Mouse (Mus musculus) limb, embryonic 15.5 days (tissue): Measurements from ENCODE around the gene Gas6. TPM values are rescaled to one million over a fixed set of nuclear protein-coding genes. Genes with fewer than 3 reads are reported as not detected.

Source experiments
- ATAC-seq: fragments of 200-750 bp; cut with Nextera tagmentation; 2 replicates; pipeline ENCODE4 v1.8.0; 2017; ENCODE audit warnings: low read depth, moderate TSS enrichment; ENCODE audit not compliant: insufficient number of reproducible peaks, low FRiP score, low TSS enrichment
- H3K27ac ChIP-seq: fragments of 300-500 bp; sonication (generic); 2 replicates; pipeline ENCODE4 v1.5.1; 2015; ENCODE audit warnings: moderate library complexity, mild to moderate bottlenecking, inconsistent platforms
- H3K27me3 ChIP-seq: fragments of 300-500 bp; sonication (generic); 2 replicates; pipeline ENCODE4 v1.6.1; 2015; ENCODE audit warnings: inconsistent platforms
- H3K36me3 ChIP-seq: fragments of 300-500 bp; sonication (generic); 2 replicates; pipeline ENCODE4 v1.6.1; 2015; ENCODE audit warnings: inconsistent platforms
- H3K4me1 ChIP-seq: fragments of 300-500 bp; sonication (generic); 2 replicates; pipeline ENCODE4 v1.6.1; 2015; ENCODE audit warnings: inconsistent platforms
- H3K4me2 ChIP-seq: fragments of 300-500 bp; sonication (generic); 2 replicates; pipeline ENCODE4 v1.6.1; 2015; ENCODE audit warnings: mild to moderate bottlenecking, inconsistent platforms
- H3K4me3 ChIP-seq: fragments of 300-500 bp; sonication (generic); 2 replicates; pipeline ENCODE4 v1.5.1; 2015; ENCODE audit warnings: mild to moderate bottlenecking, inconsistent platforms
- H3K9ac ChIP-seq: fragments of 300-500 bp; sonication (generic); 2 replicates; pipeline ENCODE4 v1.6.1; 2015; ENCODE audit warnings: inconsistent platforms
- H3K9me3 ChIP-seq: fragments of 300-500 bp; sonication (generic); 2 replicates; pipeline ENCODE4 v1.6.1; 2016; ENCODE audit warnings: inconsistent platforms
- WGBS: fragments of 180-500 bp; shearing (Covaris S2); methylation state at CpG from one replicate; pipeline ENCODE4 v1.1.7; 2015; 5-methylcytosine and 5-hydroxymethylcytosine counted together
- polyA plus RNA-seq: library from polyadenylated mRNA; unstranded; fragments of >200 nt; fragmentation: Nextera tagmentation; extraction: Ambion mirVana; gene quantifications from 2 replicates; pipeline ENCODE4 v1.2.1, GENCODE M21; 2015

The Gas6 gene
- polyA plus RNA-seq, 1 experiment from 2014 or later: 69.4 TPM

DNA sequence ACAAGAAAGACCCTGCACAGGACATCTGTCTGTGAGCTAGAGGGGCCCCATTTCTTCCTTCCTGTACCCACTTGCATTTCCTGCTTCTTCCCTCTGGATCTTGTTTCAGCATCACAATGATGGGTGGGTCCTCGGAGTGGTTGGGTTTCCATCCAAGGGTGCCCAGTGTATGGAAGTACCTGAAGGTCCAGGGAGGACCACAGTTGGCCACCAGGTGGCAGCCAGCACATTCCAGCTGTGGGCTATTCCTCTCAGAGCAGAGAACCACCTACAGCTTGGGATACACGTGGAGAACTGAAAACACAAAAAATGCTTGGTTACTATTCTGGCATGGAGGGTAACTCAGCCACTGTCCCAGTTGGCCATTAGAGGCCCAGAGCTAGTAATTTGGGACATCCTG lies 39.0 kb downstream of the Gas6 start:
- Histone ChIP-seq H3K4me2 (no peak overlapping the region), H3K9ac (no peak overlapping the region), H3K9me3 (no peaks in the 10 kb centered on the region), H3K36me3 (no peaks in the 10 kb centered on the region), H3K4me3 (no peak overlapping the region), H3K27me3 (no peaks in the 10 kb centered on the region), H3K27ac (no peak overlapping the region), H3K4me1 (peaks cover 6% of the 10 kb centered on the region; the same call in 1 of the 2 replicates)
- WGBS: 32% methylated on average over 2 of the region's 2 CpGs
- no peak for ATAC-seq

DNA sequence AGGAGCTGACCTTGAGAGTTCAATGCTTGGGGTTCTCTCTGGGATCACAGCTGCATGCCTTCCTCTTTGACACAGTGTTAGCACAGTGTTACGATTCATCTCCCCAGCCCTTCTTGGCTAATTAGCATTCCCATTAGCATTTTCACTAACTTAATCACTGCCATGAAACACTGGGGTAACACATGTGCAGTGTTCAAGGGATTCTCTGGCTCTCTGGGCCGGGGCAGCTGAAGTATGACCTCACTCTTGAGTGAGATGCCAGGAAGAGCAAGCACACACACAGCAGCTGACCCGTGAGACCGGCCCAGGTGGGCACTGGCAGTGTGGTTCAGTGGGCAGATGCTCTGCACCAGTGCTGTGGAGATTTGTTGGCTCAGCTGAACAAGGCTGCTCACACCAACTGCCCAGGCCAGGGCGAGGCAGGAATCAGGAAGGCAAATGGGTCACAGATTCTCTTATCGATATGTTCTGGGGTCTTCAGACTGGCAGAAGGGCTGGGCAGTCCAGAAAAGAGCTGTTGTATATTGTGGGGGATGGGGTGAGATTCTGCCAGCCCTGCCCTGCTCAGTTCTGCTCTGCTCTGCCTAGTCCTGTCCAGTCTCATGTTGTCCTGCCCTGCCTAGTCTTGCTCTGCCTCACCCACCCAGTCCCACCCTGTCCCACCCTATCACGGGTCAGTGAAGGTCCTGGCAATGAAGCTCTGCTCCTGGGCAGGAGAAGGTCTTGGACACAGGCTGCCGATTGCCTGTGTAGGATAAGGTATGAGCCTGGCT lies 39.8 kb downstream of the Gas6 start:
- no peaks in the 10 kb centered on the region for H3K27me3 ChIP-seq
- no peak overlapping the region for H3K4me2 ChIP-seq
- no peaks in the 10 kb centered on the region for H3K36me3 ChIP-seq
- WGBS: 72% methylated on average over 8 of the region's 8 CpGs
- ATAC-seq: no peak
- no peak overlapping the region for H3K4me3 ChIP-seq
- no peak overlapping the region for H3K9ac ChIP-seq
- no peaks in the 10 kb centered on the region for H3K9me3 ChIP-seq
- no peak overlapping the region for H3K27ac ChIP-seq
- peaks cover 6% of the 10 kb centered on the region; the same call in 1 of the 2 replicates for H3K4me1 ChIP-seq

DNA sequence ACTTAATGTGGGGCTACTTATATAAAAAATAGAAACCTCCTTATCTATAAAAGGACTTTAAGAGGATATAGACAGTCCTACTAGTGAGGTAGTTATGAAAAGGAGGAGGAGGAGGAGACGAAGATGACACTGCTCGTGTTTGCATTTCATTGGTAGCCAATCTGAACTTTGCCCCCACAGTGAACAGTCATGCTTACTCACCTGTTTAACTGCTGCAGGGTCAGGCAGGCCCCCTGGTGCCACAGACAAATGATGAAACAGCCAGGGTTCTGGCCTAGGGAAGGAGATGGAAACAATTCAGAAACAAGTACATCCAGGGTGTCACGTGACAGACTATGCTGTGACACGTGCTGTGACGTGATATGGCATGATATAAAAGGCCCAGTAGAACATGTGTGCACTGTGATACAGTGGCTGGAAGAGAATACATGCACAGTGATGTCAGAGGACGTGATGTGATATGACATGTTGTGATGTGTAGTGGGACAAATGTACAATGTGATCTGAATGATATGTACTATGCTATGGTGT lies 42.5 kb downstream of the Gas6 start:
- no peaks in the 10 kb centered on the region for H3K36me3 ChIP-seq
- no peak for ATAC-seq
- no peaks in the 10 kb centered on the region for H3K9me3 ChIP-seq

DNA sequence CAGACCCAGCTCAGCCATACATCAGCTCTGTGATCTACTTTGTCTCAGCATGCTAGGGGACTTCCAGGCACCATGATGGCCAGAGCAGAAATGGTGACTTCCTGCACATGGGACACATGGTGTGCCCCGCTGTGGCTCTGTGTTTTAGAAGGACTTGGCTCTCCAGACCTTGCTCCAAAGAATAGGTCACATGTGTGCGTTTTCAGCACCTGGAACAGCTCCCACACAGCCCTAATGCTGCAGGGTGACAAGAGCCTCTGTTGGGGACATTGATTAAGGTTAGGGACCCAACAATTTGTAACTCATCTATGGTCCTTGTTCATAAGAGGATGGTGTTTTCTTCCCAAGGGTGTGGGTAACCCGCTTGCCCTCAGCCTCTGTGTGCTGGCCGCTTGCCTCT lies 46.1 kb downstream of the Gas6 start:
- H3K9ac ChIP-seq: no peak overlapping the region
- no peak overlapping the region for H3K4me2 ChIP-seq
- 52% methylated on average over 4 of the region's 4 CpGs for WGBS
- H3K27me3 ChIP-seq: no peaks in the 10 kb centered on the region
- H3K4me3 ChIP-seq: no peak overlapping the region
- H3K36me3 ChIP-seq: no peaks in the 10 kb centered on the region
- no peaks in the 10 kb centered on the region for H3K9me3 ChIP-seq
- no peak overlapping the region for H3K27ac ChIP-seq
- H3K4me1 ChIP-seq: no peaks in the 10 kb centered on the region
- no peak for ATAC-seq

More for the DNA sequence above, 42.5 kb downstream of the Gas6 start:
- H3K4me3 ChIP-seq: no peak overlapping the region
- H3K4me1 ChIP-seq: peaks cover 6% of the 10 kb centered on the region; the same call in 1 of the 2 replicates
- H3K27me3 ChIP-seq: no peaks in the 10 kb centered on the region
- H3K9ac ChIP-seq: no peak overlapping the region
- no peak overlapping the region for H3K27ac ChIP-seq
- 72% methylated on average over 6 of the region's 6 CpGs for WGBS
- no peak overlapping the region for H3K4me2 ChIP-seq

DNA sequence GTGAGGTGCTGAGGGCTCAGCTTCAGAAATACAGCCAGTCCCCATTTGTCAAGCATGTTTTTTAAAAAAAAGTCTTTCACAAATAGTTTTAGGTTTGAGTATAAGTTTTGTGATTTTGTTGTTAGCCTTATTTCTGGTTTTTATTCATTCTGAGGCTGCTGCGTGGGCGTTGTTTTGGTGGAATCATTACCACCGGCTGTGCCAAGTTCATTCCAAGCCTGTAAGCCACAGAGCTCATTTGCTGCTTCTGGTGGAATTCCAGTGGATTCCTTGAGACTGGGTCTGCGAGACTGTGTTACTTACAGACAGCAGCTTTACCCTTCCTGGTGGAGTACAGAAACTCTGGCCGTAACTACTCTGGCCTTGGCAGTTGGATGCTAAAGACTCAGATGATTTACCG lies 47.8 kb downstream of the Gas6 start:
- Histone ChIP-seq H3K27ac (no peak overlapping the region), H3K36me3 (no peaks in the 10 kb centered on the region), H3K9ac (no peak overlapping the region), H3K4me1 (no peaks in the 10 kb centered on the region), H3K4me3 (no peak overlapping the region), H3K27me3 (no peaks in the 10 kb centered on the region), H3K4me2 (no peak overlapping the region), H3K9me3 (no peaks in the 10 kb centered on the region)
- WGBS: 78% methylated on average over 6 of the region's 6 CpGs
- ATAC-seq: no peak

DNA sequence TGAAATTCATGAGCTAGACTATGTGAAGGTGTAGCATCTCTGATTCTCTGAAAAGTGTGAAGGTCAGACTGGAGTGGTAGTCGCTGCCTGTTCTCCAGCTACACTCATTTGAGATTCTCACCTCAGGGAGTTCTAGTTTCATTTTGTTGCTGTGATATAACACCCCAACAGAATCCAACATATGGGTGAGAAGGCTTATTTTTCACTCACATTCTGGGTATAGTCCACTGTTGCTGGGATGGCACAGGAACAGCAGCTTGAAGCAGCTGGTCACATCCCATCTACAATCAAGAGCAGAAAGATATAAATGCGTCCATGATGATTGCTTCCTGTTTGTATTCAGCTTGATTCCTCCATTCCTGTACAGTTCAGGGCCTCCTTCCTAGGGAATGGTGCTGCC lies 52.1 kb downstream of the Gas6 start:
- Histone ChIP-seq H3K4me1 (no peaks in the 10 kb centered on the region), H3K36me3 (no peaks in the 10 kb centered on the region), H3K4me2 (no peak overlapping the region), H3K27me3 (peaks cover under 1% of the 10 kb centered on the region; the same call in 1 of the 2 replicates), H3K9me3 (no peaks in the 10 kb centered on the region), H3K9ac (no peak overlapping the region), H3K27ac (no peak overlapping the region), H3K4me3 (no peak overlapping the region)
- WGBS: 89% methylated on average over 2 of the region's 2 CpGs
- no peak for ATAC-seq

DNA sequence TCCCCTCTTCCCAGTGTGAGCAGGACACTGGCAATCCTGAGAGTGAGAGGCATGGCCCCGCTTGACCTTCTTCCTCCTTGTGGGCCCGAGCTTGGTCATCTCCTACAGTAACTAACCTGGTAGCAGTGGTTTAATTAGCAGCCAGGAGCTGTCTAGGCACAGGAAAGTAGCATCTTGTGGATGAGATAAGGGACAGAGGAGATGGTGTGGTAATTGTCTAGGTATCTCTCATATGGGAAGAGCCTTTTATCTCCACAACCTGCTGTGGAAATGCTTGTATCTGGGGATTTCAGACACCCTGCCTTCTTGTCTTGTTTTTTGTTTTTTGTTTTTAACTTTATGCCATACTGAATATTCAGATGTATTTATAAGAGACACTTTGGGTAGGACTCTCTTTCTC lies 56.8 kb downstream of the Gas6 start:
- no peaks in the 10 kb centered on the region for H3K36me3 ChIP-seq
- no peak overlapping the region for H3K4me2 ChIP-seq
- H3K4me1 ChIP-seq: 0 out of 2 replicates have a peak, but pooled peaks cover 3% of the 10 kb centered on the region
- no peak for ATAC-seq
- no peak overlapping the region for H3K9ac ChIP-seq
- peaks cover 37% of the 10 kb centered on the region for H3K27me3 ChIP-seq
- H3K9me3 ChIP-seq: no peaks in the 10 kb centered on the region
- H3K4me3 ChIP-seq: no peak overlapping the region
- WGBS: 79% methylated on average over 2 of the region's 2 CpGs
- H3K27ac ChIP-seq: no peak overlapping the region

DNA sequence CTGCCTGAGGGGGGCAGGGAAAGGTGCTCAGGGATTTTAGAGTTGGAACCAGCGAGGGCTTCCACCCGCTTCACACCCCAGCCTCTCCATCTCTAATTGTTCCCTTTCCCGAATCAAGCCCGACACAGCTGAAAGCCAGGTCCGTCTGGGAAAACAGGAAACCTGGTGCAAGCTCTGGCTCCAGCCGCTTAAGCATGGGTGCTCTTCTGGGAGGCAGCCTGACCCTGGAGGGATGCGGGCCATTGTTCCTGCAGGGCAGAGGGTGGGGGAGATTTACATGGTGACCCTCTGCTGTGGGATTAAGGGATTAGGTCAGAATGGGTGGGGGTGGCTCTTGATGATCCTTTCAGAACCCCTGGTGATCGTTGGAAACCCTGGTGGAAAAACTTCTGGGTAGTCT lies 58.2 kb downstream of the Gas6 start:
- H3K27ac ChIP-seq: no peak overlapping the region
- no peaks in the 10 kb centered on the region for H3K9me3 ChIP-seq
- H3K36me3 ChIP-seq: no peaks in the 10 kb centered on the region
- H3K9ac ChIP-seq: no peak overlapping the region
- WGBS: 15% methylated on average over 8 of the region's 8 CpGs
- H3K27me3 ChIP-seq: peaks cover 37% of the 10 kb centered on the region
- 0 out of 2 replicates have a peak, but pooled peaks cover 3% of the 10 kb centered on the region for H3K4me1 ChIP-seq
- no peak overlapping the region for H3K4me3 ChIP-seq
- no peak overlapping the region for H3K4me2 ChIP-seq
- ATAC-seq: no peak

DNA sequence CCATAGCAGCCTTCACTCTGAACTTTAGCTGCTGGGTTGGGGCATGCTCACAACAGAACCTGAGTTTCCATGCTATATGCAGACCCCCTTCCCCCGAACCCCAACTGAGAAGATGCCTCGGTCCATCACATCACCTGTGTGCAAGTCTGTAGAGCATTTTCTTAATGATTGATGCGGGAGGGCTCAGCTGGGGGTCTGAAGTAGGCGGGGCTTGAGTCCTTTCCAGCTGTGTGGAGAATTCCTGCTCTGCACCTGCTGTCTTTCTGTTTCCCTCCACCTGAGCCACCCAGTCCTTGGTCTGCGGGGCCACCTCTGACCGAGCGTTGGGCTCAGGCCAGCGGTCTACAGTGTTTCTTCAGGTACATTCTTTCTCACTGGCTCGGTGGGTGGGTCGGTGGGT lies 59.4 kb downstream of the Gas6 start, which contains the start of gene Tmem255b:
TSS of gene Tmem255b (plus strand) at position 301 of the 400 bp plus-strand sequence.
- no peaks in the 10 kb centered on the region for H3K9me3 ChIP-seq
- H3K4me2 ChIP-seq: no peak within 1 kb of the TSS
- H3K9ac ChIP-seq: no peak within 1 kb of the TSS
- H3K27me3 ChIP-seq: peaks cover 37% of the 10 kb centered on the region
- 20% methylated on average over 10 of the region's 10 CpGs for WGBS
- H3K4me1 ChIP-seq: peaks cover 8% of the 10 kb centered on the region
- H3K4me3 ChIP-seq: no peak within 1 kb of the TSS
- ATAC-seq: no peak
- no peaks in the 10 kb centered on the region for H3K36me3 ChIP-seq
- H3K27ac ChIP-seq: no peak within 1 kb of the TSS

DNA sequence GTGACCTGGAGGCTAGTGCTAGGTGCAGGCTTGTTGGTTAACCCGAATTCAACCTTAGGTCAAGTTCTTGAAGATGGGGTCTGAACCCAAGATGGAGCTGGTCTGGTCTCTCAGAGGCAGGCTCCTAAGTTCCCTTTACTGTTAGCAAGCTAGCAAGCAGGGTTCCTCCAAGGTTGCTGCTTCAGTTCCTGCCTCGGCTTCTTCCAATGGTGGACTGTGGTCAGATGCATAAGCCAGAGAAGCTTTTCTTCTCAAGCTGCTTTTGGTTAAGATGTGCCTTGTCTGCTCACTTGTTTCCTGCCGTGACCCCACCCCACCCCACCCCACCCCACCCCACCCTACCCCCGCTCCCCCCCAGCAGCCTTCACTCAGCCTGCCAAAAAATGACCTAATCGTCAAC lies 61.2 kb downstream of the Gas6 start:
- no peak overlapping the region for H3K27ac ChIP-seq
- 69% methylated on average over 5 of the region's 5 CpGs for WGBS
- no peak for ATAC-seq

DNA sequence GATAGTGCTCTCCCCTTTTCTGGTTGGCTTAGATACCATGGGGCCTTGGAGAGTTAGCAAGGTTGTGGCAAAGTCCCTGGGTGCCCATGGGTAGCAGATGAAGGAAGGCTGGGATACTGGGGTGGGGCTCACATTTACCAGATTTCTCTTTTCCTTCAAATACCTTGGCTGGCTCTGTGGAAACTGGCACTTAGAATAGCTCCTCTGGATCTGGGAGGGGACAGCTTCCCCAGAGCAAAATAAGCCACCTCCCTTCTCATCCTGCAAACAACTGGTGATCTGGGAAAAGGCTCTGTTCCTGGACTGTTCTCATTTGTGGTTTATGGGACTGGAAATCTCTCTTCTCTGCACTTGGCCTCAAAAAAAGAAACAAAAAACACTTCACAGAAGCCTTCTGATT lies 63.4 kb downstream of the Gas6 start:
- H3K36me3 ChIP-seq: no peaks in the 10 kb centered on the region
- no peak overlapping the region for H3K4me2 ChIP-seq
- peaks cover 24% of the 10 kb centered on the region for H3K27me3 ChIP-seq
- H3K9ac ChIP-seq: no peak overlapping the region
- peaks cover 8% of the 10 kb centered on the region for H3K4me1 ChIP-seq
- H3K9me3 ChIP-seq: no peaks in the 10 kb centered on the region
- no peak for ATAC-seq
- H3K27ac ChIP-seq: no peak overlapping the region
- H3K4me3 ChIP-seq: no peak overlapping the region

More for the DNA sequence above, 61.2 kb downstream of the Gas6 start:
- Histone ChIP-seq H3K4me2 (no peak overlapping the region), H3K9ac (no peak overlapping the region), H3K9me3 (no peaks in the 10 kb centered on the region), H3K4me1 (peaks cover 8% of the 10 kb centered on the region), H3K36me3 (no peaks in the 10 kb centered on the region), H3K27me3 (peaks cover 37% of the 10 kb centered on the region), H3K4me3 (no peak overlapping the region)

DNA sequence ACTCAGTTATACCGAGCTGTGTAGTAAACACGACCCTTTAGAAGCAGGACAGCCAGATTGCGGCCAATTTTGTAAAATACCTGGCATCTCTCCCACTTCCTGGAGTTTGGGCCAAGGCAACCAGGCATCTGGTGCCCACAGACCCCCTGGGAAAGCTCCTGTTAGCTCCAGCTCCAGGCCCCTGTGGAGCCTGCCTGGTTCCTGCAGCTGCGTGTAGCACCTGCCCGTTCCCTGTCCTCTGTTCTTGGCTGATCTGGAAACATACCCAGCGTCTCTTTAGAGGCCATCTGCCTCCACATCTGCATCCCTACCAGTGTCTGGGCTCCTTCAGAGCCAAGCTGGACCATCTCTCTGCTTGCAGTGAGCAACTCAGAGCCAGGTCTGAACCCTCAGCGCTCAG lies 63.9 kb downstream of the Gas6 start:
- no peak overlapping the region for H3K4me2 ChIP-seq
- ATAC-seq: no peak
- 59% methylated on average over 7 of the region's 7 CpGs for WGBS

More for the DNA sequence above, 63.9 kb downstream of the Gas6 start:
- no peak overlapping the region for H3K27ac ChIP-seq
- no peaks in the 10 kb centered on the region for H3K36me3 ChIP-seq
- H3K4me3 ChIP-seq: no peak overlapping the region
- no peaks in the 10 kb centered on the region for H3K9me3 ChIP-seq
- H3K4me1 ChIP-seq: peaks cover 5% of the 10 kb centered on the region
- peaks cover 20% of the 10 kb centered on the region for H3K27me3 ChIP-seq
- no peak overlapping the region for H3K9ac ChIP-seq
